Mouse (Mus musculus) regulatory T cell (primary cell): ENCODE data around the gene Stab2.

Experiments
- in situ Hi-C: fragments of 300-600 bp; cut with MboI, MseI; formaldehyde crosslinking; loops from one replicate; pipeline ENCODE4 v1.15.1; 2025; ENCODE audit warnings: high pct_unique_total_duplicates

Gene Stab2

DNA sequence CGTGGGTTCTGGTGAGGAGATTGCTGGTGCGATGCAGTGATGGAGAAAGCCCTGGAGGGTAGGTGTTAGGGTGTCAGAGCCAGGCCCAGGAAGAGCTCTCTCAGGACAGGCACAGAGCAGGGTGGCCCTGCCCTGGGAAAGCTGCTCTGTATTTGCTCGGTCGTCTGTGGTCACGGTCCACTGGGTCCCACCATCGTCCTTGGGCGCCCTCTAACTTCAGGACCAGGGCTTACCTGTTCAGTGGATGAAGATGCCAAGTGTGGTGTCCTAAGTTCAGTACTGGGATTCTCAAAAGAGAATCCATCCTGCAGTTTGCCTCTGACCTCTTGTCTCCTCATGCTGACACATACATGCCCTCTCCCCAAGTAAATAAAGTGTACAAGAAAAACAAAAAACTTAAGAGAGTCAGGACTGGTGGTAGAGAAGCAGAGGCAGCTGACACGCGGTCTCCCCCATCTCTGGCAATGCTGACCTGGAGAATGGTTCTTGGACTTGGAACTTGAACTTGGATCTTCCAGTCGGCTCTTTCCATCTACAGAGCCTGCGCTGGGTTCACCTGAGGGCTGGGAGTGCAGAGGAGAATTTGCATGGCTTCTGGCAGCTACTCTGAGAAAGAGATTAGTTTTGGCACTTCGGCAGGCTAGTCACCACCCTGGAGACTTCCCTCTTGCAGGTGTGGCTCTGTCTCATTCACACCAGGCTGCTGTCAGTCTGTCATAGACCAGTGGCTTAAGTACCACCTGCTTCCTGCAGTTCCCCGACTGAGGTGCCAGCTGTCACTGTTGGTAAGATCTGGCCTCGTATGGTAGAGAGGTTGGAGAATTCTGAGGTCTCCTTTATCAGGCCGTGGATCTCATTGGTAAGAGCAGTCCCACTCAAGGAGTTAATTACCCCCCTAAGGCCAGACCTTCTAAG is 179.3 kb downstream of the Stab2 start:
- in situ Hi-C loops = no loop called here

DNA sequence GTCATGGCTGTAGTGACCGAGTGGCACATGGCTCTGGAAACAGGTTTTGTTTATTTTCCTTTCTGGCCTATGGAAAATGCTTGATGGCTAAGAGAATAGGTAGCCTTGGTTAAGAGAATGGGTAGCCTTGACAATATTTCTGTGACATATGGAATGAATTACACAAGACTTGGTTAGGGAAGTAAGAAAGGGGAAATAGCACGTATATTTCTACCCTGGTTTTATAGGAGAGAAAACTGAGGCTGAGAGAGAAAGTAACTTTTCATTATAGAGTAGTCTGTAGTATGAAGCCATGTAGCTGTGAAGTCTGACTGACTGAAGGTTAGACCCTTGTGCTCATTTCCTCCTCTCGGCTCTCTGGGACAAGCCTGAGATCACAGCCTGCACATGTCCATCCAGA is 180.9 kb downstream of the Stab2 start:
- in situ Hi-C loops = no loop called here

DNA sequence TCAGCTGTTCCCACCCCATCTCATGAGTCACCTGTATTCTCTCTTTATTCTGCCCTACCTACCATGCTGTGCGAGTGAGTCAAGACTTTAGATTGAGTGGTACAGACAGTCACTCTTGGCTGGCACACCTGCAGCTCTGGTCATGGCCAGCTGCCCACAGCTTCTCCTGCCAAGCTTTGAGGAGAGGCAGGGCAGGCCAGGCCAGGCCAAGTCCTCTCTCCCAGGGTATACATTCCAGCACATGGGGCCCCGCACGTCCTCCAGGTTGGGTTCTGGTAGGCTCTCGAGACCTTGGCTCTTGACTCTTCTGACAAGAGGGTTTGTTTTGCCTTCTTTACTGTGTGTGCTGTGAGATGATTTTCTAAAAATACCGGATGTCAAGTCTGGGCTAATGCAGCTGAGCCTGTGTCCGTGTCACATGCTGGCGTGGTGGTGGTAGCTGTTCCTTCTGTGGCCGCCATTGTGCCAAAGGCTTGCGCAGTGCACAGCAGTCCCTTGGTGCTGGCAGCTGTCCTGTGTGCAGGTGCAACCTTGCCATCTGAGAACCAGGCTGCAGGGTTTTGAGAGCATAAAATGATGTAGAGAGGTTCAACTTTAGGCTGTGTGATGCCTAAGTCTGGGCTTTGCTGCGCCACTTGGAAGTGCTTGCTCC is 181.8 kb downstream of the Stab2 start:
- in situ Hi-C loops = no loop called here

DNA sequence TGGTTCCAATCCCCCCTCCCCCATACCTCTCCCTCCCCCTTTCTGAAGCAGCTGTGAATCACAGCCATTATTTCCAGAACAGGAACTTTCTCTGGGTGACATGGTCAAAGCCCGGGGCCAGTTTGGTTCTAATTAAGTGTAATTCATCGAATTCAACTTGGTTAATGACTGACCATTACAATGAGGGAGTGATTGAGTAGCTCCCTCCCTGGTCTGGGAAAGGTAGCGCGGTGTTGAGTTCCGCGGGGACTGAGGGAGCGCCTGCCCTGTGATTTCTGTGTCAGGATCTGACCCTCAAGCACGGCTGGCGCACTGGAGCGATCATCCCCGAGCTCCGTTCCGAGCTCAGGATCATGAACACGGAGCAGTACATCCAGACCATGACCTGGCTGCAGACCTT is 183.0 kb downstream of the Stab2 start:
- in situ Hi-C loops = no loop called here

DNA sequence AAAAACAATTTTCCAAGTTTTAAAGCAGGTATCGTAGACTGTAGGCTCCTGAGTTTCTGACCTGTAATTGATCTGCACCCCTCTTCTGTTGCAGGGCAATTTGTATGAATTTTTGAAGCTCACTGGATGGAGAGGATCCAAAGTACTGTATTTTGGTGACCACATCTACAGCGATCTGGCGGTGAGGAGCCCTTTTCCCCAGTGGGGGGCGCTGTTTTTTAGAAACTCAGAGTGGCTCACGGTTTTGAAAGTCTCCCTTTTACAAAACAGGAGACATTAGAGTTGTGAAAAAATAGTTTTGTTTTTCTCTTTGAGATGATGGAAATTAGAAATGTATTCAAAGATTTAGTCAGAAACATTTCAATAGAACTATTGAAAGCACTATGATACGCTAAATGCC is 183.7 kb downstream of the Stab2 start:
- in situ Hi-C loops = no loop called here

DNA sequence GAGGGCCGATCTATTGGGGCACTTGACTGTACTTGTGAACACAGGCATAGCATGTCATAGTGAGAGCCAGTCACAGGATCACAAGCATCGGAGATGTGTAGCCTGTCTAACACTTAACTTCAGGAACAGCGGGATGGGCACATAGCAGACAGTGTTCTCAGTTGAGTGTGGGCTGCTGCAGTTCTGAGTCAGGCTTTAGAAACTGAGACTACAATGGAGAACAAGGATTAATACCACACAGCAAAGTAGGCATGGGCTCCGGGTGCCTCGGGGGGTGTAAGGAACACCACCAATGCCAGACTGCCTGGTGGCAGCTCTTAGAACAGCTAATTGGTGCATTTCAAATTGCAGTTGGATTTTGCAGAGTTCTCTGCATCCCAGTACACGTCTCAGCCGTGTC is 186.8 kb downstream of the Stab2 start:
- in situ Hi-C loops = no loop called here

DNA sequence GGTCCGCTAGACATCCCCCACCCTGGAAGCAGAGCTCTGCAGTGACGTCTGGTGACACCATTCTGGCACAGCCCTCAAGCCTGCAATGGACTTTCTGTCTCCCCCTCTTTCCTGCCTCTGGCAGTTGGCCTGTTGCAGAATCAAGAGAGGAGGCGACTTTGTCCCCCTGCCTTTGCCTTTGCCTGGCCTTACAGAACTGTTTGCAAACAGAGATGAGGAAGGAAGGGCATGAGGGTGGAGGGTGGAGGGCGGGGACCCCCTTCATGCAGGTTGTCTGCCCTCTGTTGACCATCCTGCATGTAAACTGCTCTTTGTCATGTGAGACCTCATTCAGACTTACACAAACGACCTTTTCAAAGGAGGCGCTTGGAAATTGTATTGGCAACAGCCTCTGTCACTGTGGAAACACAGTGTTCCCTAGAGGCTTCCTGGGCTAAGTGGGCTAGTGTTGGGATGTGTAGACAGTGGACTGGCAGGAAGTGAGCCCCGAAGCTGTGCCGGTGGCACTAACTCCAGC is 188.1 kb downstream of the Stab2 start:
- in situ Hi-C loops = no loop called here

DNA sequence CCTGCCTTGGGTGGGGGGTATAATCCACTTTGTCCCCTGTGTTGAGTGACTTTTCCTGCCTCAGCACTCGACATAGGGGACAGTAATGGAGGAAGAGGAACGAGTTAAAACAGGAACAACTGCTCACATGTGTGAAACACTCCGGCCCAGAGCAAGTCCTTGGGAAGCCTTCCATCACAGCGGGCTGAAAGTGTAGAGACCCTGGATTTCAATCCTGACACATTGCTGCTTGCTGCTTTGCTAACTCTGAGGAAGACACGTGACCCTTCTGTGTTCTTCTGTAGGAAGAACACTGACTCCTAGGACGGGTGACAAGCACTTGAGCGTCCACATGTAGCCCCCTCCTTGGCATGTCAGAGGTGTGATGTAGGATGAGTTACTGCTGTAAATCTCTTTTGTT is 192.7 kb downstream of the Stab2 start:
- in situ Hi-C loops = no loop called here

DNA sequence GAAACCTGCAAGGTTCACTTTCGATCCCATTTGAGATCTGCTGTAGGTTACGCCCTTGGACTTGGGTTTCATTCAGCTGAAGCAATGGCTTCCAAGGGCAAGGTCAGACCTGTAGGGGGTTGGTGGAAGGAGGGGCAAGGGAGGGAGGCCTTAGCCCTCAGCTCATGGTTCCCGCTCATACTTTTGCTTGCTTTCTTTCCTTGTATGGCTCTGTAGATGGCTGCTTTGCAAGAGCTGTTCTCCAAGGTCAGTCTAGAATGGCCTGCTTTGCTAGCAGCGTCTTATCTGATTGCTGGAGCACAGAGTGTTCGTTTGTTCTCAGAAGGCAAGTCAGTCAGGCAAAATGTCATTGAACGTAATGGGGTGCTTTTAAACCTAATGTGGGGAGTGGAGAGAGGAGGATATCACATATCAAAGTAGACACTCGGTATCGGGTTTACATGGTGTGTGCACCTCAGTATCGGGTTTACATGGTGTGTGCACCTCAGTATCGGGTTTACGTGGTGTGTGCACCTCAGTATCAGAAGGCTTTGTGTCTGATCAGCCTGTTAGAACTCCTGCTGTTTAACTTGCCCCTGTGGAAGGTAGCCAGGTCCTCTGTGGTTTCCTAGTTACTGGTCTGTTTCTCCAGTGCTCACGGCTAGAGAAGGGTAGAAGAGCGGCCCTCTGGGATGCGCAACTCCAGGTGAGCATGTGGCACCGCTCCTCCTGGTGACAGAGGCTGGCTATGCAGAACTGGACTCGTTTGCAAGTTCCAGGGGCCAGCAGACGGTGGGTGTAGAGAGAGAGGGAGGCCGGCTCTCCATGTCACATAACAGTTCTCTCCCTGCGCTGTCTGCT is 193.3 kb downstream of the Stab2 start:
- in situ Hi-C loops = no loop called here

DNA sequence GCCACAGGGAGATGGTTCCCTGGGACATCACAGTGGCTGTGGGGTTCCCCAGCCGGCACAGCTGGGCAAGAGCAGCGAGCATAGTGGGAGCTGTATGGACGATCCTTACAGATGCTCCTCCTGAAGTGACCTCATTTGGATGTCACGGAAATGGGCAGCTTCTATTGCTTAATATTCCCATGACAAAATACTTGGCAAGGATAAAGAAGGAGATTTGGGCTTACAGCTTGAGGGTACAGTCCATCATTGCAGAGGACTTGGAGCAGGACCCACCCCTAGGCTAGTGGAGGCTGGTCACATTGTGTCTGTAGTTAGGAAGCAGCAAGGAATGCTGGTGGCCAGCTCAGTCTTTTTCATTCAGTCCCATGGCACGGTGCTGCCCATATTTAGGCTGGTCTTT is 197.2 kb downstream of the Stab2 start:
- in situ Hi-C loops = no loop called here

DNA sequence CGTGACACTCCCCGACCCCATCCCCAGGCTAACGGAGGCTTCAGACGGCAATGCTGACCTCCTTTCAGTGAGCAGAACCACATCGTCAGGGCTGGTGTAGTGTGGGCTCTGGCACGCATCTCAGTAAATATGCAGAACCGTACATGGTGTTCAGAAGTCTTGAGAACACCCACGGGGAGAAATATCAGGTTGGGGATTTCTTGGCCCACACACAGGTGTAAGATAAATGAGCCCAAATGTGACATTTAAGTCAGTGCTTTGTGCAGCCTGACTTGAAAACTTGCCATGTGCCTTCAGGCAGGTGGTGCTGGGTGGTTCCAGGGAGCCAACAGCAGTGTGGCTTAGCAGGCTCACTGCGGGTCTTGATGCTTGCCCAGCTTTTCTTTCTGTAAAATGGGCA is 197.8 kb downstream of the Stab2 start:
- in situ Hi-C loops = no loop called here

DNA sequence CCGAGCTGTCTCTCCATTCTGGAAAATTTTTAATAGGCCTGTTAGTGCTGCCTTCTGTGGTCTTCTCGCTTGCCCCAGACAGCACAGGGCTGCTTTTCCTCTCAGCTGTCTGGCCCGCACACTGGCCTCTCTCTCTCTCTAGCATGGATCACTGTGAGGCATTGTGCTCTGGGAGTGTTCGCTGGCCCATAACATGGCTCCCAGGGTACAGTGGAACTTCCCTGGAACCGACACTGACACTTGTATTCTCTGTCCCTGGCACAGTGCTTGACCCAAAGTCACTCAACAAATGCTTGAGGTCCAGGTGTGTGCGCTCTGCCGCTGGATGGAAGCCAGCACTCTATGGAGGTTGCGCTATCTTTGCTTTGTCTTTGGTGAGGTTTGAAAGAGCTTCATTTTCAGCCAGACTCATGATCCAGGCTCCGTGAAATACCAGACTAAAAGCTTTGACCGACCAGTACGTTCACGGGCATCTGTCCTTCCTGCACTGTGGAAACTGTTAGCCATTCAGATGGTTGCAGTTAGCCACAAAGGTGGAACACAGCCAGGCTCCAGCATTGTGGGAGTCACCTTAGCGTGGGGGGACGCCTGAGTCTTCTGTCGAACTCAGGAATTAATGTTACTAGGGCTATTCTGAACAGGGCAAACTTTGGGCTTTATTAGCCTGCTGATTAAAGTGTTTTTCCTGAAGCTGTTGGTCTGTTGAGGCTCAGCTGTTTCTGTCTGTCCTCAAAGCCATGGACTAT is 199.6 kb downstream of the Stab2 start:
- in situ Hi-C loops = no loop called here

DNA sequence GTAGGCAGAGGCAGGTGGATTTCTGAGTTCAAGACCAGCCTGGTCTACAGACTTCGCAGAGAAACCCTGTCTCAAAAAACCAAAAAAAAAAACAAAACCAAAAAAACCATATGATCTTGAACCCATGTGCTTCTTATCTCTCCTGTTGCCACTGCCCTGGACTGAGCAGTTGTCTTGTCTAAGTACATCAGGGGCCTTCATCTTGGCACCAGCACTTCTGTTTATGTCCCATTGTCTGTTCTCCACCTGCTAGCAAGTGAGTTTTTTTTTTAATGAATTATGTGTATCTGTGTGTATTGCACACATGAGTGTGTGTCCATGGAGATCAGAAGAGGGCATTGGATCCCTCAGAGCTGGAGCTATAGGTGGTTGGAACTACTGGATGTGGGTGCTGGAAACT is 200.5 kb downstream of the Stab2 start:
- in situ Hi-C loops = no loop called here

DNA sequence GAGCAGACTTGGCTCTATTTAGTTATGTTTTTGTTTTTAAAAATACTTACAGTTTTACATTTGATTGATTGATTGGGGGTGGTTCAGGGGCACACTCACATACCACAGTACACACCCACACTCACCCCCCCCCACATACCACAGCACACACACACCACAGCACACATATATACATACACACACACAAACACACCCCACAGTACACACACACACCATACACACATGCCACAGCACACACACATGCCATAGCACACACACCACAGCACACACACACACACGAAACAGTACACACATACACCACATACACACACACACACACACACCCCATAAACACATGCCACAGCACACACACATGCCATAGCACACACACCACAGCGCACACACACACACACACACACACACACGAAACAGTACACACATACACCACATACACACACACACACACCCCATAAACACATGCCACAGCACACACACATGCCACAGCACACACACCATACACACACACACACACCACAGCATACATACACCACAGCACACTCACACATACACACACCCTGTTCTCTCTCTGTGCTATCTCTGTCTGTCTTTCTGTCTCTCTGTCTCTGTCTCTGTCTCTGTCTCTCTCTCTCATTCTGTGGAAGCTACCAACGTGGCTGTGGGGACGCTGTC is 211.6 kb downstream of the Stab2 start:
- in situ Hi-C loops = no loop called here

DNA sequence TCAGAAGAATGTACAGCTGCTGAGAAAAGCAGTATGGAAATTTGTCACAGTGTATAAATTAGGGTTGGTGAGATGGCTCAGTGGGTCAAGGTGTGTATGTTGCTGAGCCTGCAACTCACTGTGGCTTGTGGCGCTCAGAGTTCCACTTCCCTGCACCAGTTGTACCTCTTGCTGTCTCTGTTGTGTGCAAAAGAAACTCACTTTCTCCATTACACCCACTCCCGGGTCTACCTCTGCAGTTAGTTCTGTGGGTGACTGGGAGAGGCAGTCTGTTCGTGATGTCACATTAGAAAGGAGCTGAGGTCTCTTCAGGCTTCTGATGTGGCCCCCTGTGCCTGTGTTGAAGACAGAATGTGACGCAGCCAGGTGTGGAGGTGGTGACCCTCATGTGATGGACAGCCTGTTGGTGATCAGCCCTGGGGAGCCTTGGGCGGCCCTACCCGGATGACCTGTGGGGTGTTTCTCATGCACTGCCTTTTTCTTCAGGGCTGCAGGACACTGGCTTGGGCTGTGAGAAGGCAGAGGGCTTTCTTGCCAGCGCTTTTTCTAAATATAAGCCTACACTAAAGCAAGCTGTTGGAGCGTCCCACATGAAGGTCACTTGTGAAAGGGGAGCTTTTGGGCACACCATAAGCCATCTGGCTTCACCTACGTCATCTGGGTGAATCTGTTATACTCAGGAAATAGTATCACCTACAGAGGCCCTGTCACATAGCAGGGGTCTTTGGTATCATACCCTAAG is 212.9 kb downstream of the Stab2 start:
- in situ Hi-C loops = no loop called here

DNA sequence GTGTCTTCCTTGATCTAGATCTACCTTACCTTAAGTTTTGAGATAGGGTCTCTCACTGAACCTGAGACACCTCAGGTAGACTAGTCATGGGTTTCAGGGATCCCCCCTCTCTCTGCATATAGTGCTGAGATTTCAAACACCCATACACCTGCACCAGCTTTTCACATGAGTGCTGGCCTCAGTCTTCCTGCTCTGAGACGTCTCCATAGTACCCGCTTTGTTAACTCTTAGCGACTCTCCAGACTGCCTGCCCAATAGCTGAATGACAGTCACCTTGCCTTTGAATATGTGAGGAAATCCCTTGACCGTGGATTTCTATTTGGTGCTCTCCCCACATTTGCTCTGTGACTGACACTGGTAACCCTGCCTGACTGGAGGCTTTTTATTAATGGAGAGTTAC is 213.6 kb downstream of the Stab2 start:
- in situ Hi-C loops = no loop called here

DNA sequence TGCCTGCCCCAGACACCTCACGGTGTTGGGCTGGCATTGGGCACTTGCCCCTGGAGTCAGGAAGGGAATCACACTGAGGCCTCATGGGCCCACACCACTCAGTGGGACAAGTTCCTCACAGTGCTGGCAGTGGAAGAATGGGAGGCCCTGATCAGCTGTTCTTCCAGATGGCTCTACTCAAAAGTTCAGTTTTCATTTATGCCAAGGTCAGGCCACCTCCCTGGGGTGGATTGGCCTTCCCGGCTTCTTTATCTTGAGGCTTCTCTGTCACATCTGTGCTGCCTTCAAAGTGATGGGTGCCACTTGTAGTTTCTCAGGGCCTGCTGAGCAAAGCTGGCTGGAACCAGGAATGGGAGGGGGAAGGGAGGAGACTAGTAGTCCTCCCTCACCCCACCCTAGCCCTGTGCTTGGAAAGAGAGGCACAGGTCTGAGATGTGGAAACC is 214.3 kb downstream of the Stab2 start:
- in situ Hi-C loops = no loop called here

DNA sequence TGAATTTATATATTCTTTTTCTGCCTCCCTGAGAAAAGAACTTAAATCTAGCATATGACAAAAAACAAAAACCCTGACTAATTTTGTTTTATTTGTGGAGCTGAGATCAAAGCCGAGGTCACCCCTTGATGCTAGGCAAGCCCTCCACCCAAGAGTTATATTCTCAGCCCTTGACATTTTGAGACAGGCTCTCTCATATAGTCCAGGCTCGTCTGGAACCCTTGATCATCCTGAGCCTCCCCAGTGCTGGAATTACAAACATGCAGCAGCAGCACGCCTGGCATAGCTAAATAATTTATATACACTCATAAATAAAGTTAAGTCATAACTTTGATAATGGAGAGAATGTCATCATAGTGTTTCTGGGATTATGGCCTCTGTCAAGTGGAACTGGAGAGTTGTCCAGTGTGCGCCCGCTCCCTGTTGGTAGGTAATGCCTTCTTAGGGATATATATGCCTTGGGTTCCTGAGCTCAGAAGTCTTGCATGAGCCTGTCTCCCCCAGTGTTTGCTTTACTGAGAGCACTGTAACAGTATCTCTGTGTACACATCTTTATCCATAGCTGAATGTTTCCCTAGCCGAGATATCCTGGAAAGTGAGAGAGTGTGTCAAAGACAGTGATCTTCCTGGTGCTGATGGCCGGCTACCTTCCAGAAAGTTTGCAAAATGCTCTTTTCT is 216.2 kb downstream of the Stab2 start:
- in situ Hi-C loops = no loop called here
